ENCODE assay signal across 9 mouse cellular contexts in the genomic region with DNA sequence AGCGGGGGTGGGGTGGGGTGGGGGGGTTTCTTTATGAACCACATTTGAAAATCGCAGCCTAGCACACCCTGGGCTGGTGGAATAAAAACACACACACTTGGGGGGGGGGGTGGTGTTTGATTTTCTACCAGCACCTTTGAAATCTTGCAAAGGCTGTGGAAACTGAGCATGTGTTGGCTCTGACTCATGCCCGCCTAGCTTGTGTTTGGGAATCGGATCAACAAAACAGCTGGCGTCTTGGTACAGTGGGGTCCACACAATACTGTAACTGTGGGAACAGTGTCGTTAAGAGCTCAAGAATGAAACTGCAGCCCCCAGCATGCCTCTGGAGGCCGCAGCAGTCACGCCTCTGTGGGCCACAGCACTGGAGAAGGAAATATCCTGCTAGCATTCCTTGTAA. TPM values are rescaled to one million over a fixed set of nuclear protein-coding genes. Genes with fewer than 3 reads are reported as not detected.
DNase-seq lines count a peak whose midpoint lies in the region; ATAC-seq and TF ChIP-seq lines count a peak whose summit lies in the region.
"Had no signal": no experiment of that assay in that cellular context is flagged by ENCODE, and none has a peak within 500 bp of the region (broad histone marks: within the 10 kb centered on the region; RNA-seq: fewer than 3 reads in every experiment).

No protein-coding gene starts in this region.

- intact Hi-C loops in gastrocnemius, adult 2 months (cut with DNase I) = no loop called here

- no peak overlapping the region for H3K4me3 ChIP-seq in gastrocnemius, adult 2 months
- no peak overlapping the region for H3K4me3 ChIP-seq in forebrain, embryonic 12.5 days (replicated peaks)
- H3K4me3 ChIP-seq in midbrain, embryonic 10.5 days = no peak overlapping the region
- no peak overlapping the region for H3K4me3 ChIP-seq in thymus, adult 2 months (ENCODE audit: control insufficient read depth, insufficient read depth, low read length)
- H3K4me3 ChIP-seq: liver, embryonic 15.5 days had no signal

- no peak overlapping the region for H3K4me2 ChIP-seq in forebrain, embryonic 12.5 days
- H3K4me2 ChIP-seq: liver, embryonic 15.5 days had no signal

- TF ChIP-seq POLR2A in thymus, adult 2 months (IDR thresholded peaks at IDR 0.05; ENCODE audit: control insufficient read depth, extremely low read depth, insufficient read depth, low read length, poor library complexity) = no peak

- H3K27ac ChIP-seq in gastrocnemius, adult 2 months = 0 out of 2 replicates have a peak overlapping the region, but pooled peaks have one; percentile 8
- no peak overlapping the region for H3K27ac ChIP-seq in forebrain, embryonic 12.5 days
- H3K27ac ChIP-seq in midbrain, embryonic 10.5 days (replicated peaks) = peak overlapping the region; percentile 23; the same call in 1 of the 2 replicates
- no peak overlapping the region for H3K27ac ChIP-seq in thymus, adult 2 months (ENCODE audit: control insufficient read depth, insufficient read depth, low read length)
- H3K27ac ChIP-seq: liver, embryonic 15.5 days had no signal

- H3K36me3 ChIP-seq in forebrain, embryonic 12.5 days (replicated peaks) = no peaks in the 10 kb centered on the region
- no peaks in the 10 kb centered on the region for H3K36me3 ChIP-seq in midbrain, embryonic 10.5 days
- no peaks in the 10 kb centered on the region for H3K36me3 ChIP-seq in thymus, adult 2 months (ENCODE audit: control insufficient read depth, insufficient read depth, low read length)
- H3K36me3 ChIP-seq: liver, embryonic 15.5 days had no signal

- no peaks in the 10 kb centered on the region for H3K27me3 ChIP-seq in forebrain, embryonic 12.5 days
- H3K27me3 ChIP-seq in midbrain, embryonic 10.5 days (ENCODE audit: low read depth, poor library complexity, severe bottlenecking) = no peaks in the 10 kb centered on the region
- H3K27me3 ChIP-seq in thymus, adult 2 months (ENCODE audit: control insufficient read depth, insufficient read depth, low read length) = no peaks in the 10 kb centered on the region
- H3K27me3 ChIP-seq: liver, embryonic 15.5 days had no signal

- TF ChIP-seq CTCF in gastrocnemius, adult 2 months (IDR thresholded peaks at IDR 0.05) = no peak
- no peak for TF ChIP-seq CTCF in thymus, adult 2 months (IDR thresholded peaks at IDR 0.05; ENCODE audit: borderline replicate concordance, control insufficient read depth, extremely low read depth, insufficient read depth, low read length, poor library complexity)

- no peaks in the 10 kb centered on the region for H3K9me3 ChIP-seq in forebrain, embryonic 12.5 days
- H3K9me3 ChIP-seq in midbrain, embryonic 10.5 days (replicated peaks) = no peaks in the 10 kb centered on the region
- H3K9me3 ChIP-seq: liver, embryonic 15.5 days had no signal

- no peak overlapping the region for H3K9ac ChIP-seq in forebrain, embryonic 12.5 days
- H3K9ac ChIP-seq: liver, embryonic 15.5 days had no signal

- DNase-seq in gastrocnemius, adult 2 months = no peak
- DNase-seq in gastrocnemius, postnatal 25 days = no peak
- DNase-seq in layer of hippocampus, adult 9-11 months = peak; percentile 54
- no peak for DNase-seq in midbrain, embryonic 10.5 days (ENCODE audit: low spot score)
- DNase-seq in thymus, adult 2 months = no peak
- no peak for DNase-seq in cerebellum, adult 11-12 months

- H3K4me1 ChIP-seq in forebrain, embryonic 12.5 days = peaks cover 13% of the 10 kb centered on the region
- peaks cover 13% of the 10 kb centered on the region for H3K4me1 ChIP-seq in midbrain, embryonic 10.5 days
- peaks cover 3% of the 10 kb centered on the region for H3K4me1 ChIP-seq in thymus, adult 2 months (replicated peaks; ENCODE audit: control insufficient read depth, insufficient read depth, low read length)
- H3K4me1 ChIP-seq: liver, embryonic 15.5 days had no signal

- ATAC-seq in forebrain, embryonic 12.5 days (ENCODE audit: low FRiP score) = peak; percentile 58; the same call in 1 of the 2 replicates
- no peak for ATAC-seq in megakaryocyte-erythroid progenitor cell, adult 5-6 weeks (replicated peaks; ENCODE audit: low FRiP score, low TSS enrichment, poor library complexity, severe bottlenecking)

- WGBS in forebrain, embryonic 12.5 days = 41% methylated on average over 8 of the region's 8 CpGs
- 74% methylated on average over 8 of the region's 8 CpGs for WGBS in midbrain, embryonic 10.5 days
- 94% methylated on average over 8 of the region's 8 CpGs for WGBS in thymus, adult 2 months

RNA-seq across cellular contexts. Expression of a gene that starts 50.2 kb away (rescaled TPM):
- total RNA-seq in gastrocnemius, adult 2 months (2021) = 1 to 10 TPM; 1.2 to 3.7 TPM
- total RNA-seq in gastrocnemius, postnatal 25 days (2021) = 1 to 10 TPM; 1.7 to 2.5 TPM
- polyA plus RNA-seq in forebrain, embryonic 12.5 days (2016; fragmentation: Nextera tagmentation; extraction: Ambion mirVana) = 4.7 and 5.1 TPM in 2 replicates
- polyA plus RNA-seq in midbrain, embryonic 10.5 days (2016; fragmentation: Nextera tagmentation; extraction: Ambion mirVana) = 4.3 and 5.0 TPM in 2 replicates
- polyA plus RNA-seq in thymus, adult 2 months (2012; rRNA removed) = 7.2 and 8.1 TPM in 2 replicates
- 0.87 and 1.2 TPM in 2 replicates for total RNA-seq in megakaryocyte-erythroid progenitor cell, adult 5-6 weeks (2014; fragmentation: Nextera tagmentation)
- 0.38 and 0.65 TPM in 2 replicates for total RNA-seq in megakaryocyte-erythroid progenitor cell, adult 5-6 weeks (2017)

Comparison
In these comparisons a context has a peak if more than half of its experiments do, and no peak if none do; other contexts are left out.
1. H3K27ac ChIP-seq: peak in gastrocnemius, adult 2 months (single experiment) and midbrain, embryonic 10.5 days (single experiment); none in forebrain, embryonic 12.5 days (single experiment) and thymus, adult 2 months (single experiment).